Mouse (Mus musculus) splenic B cell, adult 2 months (primary cell): ENCODE measurements at regions not wholly inside any gene's neighbourhood (a gene's known extent, or its start where the extent isn't known, plus 50 kb on each side); places are given as distances from the start of the nearest gene placed in this dataset.

Source experiments
- DNase-seq: peaks from one replicate; pipeline ENCODE4 v3.0.0-alpha.2; 2011; ENCODE audit warnings: low read depth, low spot score
- H3K27me3 ChIP-seq: 2 replicates; pipeline ENCODE4 v1.6.1; 2012; ENCODE audit warnings: mild to moderate bottlenecking, low read length, moderate library complexity, mixed read lengths; ENCODE audit not compliant: control insufficient read depth, poor library complexity, insufficient read depth, severe bottlenecking
- H3K36me3 ChIP-seq: 2 replicates; pipeline ENCODE4 v1.6.1; 2012; ENCODE audit warnings: mild to moderate bottlenecking, low read length, moderate library complexity, mixed read lengths; ENCODE audit not compliant: control insufficient read depth, poor library complexity, insufficient read depth, severe bottlenecking

DNA sequence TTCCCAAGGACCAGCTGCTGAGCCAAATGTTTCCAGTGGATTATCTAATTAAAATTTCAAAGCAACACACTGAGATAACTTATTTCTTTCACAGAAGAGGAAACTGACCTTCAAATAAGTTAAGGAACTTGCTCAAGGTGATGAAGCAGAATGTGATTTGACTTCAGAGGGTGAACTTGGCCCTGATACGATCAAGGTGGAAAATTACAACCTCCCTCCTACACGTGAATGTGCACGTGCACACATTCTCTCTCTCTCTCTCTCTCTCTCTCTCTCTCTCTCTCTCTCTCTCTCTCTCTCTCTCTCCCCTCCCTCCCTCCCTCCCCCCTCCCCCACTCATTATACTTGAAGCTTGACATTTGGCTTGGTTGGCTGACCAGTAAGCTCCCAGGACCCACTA lies 131.8 kb upstream of the Cxcr4 start:
- DNase-seq = peak; percentile 40
- no peaks in the 10 kb centered on the region for H3K27me3 ChIP-seq
- no peaks in the 10 kb centered on the region for H3K36me3 ChIP-seq

DNA sequence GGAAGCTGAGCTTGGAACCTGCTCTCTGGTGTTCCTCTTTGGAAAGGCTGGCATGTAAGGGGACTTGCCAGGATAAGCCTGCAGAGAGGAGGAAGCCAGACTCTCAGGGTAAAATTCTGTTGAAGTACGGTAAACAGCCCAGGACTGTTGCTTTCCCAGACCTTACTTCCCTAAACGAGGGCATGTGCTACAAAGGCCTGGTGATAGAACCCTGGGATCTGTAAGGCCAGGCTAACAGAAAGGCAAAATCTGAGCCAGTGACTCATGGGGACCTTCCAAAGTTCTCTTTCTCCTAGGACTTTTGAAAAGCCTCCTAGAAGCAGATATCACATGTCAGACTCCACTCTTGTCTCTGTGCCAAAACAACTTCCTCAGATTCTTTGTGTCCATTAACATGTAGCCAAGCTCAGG lies 130.0 kb upstream of the Cxcr4 start:
- no peak for DNase-seq
- H3K36me3 ChIP-seq = no peaks in the 10 kb centered on the region
- H3K27me3 ChIP-seq = no peaks in the 10 kb centered on the region

DNA sequence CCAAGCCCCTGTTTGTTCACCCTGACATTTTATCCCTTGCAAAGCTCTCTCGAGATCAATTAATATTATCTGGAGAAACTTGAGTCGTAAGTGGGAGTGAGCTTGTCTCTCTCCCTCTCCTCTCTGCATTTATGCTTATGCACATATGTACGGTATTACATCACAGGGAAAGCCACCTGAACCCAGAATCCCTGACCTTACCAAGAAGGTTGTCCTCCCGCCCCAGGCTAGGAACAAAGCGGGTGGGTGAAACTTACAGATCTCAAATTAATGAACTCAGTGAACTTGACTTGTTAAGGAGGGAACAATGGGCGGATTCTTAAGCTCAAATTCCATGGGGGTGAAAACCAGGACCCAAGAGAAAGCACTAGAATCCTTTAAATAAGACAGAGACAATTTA lies 122.8 kb upstream of the Cxcr4 start:
- no peak for DNase-seq

DNA sequence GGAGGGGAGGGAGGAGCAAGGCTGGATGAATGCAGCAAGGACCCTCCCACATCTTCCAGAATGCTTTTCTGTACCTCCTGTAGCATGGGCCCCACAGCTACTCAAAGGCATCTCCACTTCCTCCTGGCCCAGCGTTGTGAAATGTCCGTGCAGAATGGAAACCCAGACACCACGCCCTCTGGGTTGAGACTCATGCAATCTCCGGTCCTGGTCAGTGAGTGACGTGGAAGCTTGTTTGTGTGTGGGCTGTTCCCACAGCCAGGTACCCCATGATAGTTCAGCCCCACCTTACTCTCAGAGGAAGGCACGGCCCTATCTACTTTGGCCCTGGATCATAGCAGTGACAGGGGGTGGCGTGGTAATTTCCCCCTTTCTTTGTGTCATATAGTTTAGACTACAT lies 120.8 kb upstream of the Cxcr4 start:
- no peaks in the 10 kb centered on the region for H3K27me3 ChIP-seq
- peak; percentile 73 for DNase-seq

More for the DNA sequence above, 122.8 kb upstream of the Cxcr4 start:
- Histone ChIP-seq H3K36me3 (no peaks in the 10 kb centered on the region), H3K27me3 (no peaks in the 10 kb centered on the region)

DNA sequence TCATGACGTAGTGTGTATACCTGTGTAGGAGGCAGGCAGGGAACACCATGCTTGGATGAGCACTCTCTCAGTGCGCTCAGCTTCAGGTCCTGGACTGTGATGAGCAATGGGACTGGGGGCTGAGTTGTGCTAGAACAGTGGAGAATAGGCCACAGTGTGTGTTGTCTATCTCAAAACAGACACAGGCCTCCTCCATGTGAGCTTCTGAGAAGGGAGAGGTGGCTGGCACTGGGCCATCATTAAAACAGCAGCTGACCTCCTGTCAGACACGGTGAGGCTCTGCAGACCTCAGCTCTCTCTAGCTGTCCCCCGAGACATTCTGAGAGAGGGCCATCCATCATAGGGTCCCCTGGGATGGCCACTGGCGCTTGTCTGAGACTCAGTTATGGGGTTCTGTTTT lies 119.0 kb upstream of the Cxcr4 start:
- Histone ChIP-seq H3K27me3 (no peaks in the 10 kb centered on the region), H3K36me3 (no peaks in the 10 kb centered on the region)
- peak; percentile 55 for DNase-seq

More for the DNA sequence above, 120.8 kb upstream of the Cxcr4 start:
- H3K36me3 ChIP-seq = no peaks in the 10 kb centered on the region

DNA sequence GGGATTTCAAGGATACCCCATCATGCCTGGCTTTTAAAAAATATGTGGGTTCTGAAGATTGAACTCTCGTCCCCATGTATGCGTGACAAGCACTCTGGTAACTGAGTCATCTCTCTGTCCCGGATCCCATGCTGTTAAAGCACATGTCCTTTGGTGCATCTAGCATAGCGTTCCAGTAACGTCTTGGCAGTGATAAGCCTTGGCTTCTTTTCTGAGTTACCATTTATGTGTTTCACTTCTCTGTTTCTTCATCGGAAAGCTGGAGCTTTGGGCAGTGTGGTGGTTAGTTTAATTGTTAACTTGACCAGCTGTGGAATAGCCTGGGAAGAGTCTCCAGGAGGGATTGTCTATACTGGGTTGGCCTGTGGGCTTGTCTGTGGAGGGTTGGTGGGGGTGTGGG lies 115.7 kb upstream of the Cxcr4 start:
- Histone ChIP-seq H3K27me3 (no peaks in the 10 kb centered on the region), H3K36me3 (no peaks in the 10 kb centered on the region)
- DNase-seq = peak; percentile 42

DNA sequence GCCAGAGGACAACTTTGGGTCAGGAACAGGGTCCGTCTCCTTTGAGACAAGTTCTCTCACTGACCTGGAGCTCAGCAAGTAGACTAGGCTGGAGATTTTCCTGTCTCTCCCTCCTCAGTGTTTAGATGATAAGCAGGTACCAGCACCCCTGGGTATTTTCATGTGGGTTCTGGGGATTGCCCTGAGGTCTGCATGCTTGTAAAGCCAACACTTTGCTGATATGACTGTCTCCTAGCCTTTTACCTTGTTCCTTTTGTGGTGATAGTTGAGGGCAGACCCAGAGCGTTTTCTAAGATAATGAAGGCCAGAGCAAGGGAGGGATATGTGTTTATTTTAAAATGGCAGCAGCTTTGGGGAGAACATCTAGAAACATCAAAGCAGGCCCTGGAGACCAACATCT lies 114.1 kb upstream of the Cxcr4 start:
- Histone ChIP-seq H3K27me3 (no peaks in the 10 kb centered on the region), H3K36me3 (no peaks in the 10 kb centered on the region)
- DNase-seq = peak; percentile 27

DNA sequence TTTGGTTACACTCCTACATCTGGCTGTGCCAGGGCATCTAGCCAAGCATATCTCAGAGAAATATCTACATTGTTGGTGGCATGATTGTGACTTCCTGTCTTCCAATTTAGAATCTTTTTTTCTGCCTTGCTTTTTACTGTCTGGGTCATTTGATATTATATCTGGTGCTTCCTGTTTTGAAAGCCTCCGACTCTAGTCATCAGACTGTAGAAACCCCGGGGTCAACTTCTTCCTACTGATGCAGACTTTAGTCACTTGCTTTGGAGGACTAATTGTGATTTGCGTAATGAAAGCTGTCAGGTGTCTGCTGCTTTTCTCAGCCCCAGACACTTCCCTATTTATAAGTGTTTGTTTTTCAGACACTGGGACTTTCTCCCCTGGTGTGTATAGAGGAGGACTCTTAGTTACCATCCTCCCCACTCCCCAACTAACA lies 113.0 kb upstream of the Cxcr4 start:
- H3K36me3 ChIP-seq = no peaks in the 10 kb centered on the region
- no peaks in the 10 kb centered on the region for H3K27me3 ChIP-seq
- DNase-seq = peak; percentile 94

DNA sequence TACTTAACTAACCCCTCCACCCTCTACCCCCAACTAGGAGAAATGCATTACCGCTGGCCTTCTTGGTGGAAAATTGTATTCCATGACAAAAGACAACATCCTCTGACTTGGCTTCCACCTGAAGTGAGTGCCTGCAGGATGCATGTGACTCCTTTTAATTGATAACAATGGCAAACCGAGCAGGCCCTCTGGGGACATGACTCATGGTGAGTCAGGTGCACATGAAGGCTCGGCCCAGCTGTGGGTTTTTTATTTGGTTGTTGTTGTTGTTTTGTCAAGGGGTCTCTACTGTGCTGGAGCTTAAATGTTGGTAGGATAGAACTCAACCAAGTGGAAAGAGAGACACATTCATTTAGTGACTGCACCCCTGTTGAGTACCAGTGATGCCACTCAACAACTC lies 109.2 kb upstream of the Cxcr4 start:
- peak; percentile 53 for DNase-seq
- H3K36me3 ChIP-seq = no peaks in the 10 kb centered on the region
- H3K27me3 ChIP-seq = no peaks in the 10 kb centered on the region

DNA sequence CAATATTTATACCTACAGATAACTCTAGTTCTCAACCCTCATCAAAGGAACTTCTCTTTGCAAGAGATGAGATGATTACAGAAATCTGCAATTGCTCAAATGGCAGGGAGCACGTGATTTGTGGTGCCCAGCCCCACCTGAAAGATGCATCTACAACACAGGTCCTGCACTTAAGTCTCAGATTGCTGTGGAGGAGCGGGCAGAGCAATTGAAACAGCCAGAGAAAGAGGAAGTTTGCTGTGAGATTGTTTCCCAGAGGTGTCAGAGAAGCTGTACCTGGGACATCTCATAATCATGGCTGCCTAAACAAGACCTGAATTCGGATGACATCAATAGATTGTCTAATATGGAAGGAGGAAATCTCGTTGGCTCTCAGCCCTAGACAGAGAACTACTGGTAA lies 105.9 kb upstream of the Cxcr4 start:
- no peaks in the 10 kb centered on the region for H3K27me3 ChIP-seq
- H3K36me3 ChIP-seq = no peaks in the 10 kb centered on the region
- DNase-seq = peak; percentile 63

DNA sequence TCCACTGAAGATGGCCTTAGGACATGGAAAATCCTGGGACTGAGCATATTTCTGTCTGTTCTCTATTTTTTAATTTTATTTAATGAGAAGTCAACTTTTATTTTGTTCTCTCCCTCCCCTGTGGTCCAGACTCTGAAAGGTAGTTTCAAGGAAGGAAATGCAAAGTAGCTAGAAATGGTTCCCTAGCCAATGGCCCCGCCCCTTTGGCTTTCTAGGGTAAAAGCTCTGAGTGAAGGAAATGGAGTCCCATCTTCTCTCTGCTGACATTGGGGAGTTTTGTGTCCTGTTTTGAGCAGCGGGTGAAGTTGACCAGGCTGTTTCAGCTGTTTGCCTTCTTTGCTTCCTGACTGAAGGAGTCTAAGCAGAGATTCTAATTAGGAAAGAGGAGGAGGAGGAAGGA lies 103.8 kb upstream of the Cxcr4 start:
- Histone ChIP-seq H3K36me3 (no peaks in the 10 kb centered on the region), H3K27me3 (no peaks in the 10 kb centered on the region)
- DNase-seq = peak; percentile 83

DNA sequence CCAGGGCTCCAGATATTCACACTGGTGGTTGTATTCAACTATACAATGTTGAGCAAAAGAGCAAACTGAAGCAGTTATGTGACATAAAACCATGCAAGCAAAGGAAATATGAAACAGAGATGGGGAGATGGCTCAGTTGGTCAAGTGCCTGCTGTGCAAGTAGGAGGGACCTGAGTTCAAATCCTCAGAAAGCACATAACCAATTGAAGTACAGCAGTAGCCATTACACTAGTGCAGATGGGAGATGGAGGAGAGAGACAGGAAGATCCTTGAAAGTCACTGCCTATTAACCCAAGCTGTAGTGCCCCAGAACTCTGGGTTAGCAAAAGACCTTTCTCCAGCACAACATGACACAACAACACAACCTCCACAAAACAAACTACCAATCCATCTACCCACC lies 100.7 kb upstream of the Cxcr4 start:
- no peaks in the 10 kb centered on the region; the same call in 1 of the 2 replicates for H3K36me3 ChIP-seq
- H3K27me3 ChIP-seq = no peaks in the 10 kb centered on the region
- no peak for DNase-seq

DNA sequence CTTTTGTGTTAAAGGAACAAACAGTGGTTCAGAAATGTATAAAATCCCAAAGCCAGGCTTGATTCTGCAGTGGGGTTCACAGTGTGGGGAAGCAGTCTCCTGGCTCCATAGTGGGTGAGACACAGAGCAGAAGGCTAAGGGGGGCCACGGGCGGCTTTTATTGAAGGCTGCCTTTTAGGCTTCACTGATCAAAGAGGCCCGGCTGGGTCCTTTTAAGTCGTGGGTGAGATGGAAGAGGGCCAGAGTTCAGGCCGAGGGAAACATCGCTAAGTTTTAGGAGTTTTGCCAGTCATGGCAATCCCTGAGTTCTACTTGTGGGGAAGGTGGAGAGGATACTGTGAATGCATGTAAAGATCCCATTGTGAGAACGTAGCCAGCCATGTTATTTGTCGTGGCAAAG lies 100.2 kb upstream of the Cxcr4 start:
- Histone ChIP-seq H3K27me3 (no peaks in the 10 kb centered on the region), H3K36me3 (no peaks in the 10 kb centered on the region; the same call in 1 of the 2 replicates)
- no peak for DNase-seq

DNA sequence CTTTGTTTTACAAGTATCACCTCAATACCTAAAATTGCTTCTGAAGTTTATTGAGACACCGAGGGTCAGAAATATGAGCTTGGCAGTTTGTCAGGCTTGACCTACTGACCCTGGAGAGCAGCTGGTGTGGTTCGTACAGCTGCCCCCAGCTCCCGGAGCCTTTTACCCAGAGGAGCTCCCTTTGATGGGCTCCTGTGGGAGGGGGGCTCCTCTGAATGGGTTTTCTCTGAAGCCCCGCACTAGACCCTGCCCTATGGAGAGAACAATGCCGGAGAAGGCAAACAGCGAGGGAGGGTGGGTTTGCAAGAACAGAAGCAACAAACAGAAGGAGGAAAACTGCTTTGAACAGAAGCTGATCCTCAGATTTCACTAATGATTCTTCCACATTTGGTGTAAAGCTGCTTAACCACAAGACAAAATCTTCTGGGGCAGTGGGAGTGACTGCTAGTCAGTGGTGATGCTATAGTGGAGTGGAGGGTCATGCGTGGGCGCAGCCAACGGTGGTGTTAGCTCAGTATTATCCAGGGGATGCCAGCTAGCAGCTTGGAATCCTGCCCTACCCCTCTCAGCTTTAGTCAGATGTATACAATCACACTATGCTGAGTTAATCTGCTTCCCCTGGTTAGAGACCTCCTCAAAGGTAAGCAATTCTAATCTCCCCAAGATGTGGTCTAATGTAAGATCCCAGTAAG lies 95.3 kb upstream of the Cxcr4 start:
- Histone ChIP-seq H3K36me3 (no peaks in the 10 kb centered on the region; the same call in 1 of the 2 replicates), H3K27me3 (no peaks in the 10 kb centered on the region)
- DNase-seq = no peak

DNA sequence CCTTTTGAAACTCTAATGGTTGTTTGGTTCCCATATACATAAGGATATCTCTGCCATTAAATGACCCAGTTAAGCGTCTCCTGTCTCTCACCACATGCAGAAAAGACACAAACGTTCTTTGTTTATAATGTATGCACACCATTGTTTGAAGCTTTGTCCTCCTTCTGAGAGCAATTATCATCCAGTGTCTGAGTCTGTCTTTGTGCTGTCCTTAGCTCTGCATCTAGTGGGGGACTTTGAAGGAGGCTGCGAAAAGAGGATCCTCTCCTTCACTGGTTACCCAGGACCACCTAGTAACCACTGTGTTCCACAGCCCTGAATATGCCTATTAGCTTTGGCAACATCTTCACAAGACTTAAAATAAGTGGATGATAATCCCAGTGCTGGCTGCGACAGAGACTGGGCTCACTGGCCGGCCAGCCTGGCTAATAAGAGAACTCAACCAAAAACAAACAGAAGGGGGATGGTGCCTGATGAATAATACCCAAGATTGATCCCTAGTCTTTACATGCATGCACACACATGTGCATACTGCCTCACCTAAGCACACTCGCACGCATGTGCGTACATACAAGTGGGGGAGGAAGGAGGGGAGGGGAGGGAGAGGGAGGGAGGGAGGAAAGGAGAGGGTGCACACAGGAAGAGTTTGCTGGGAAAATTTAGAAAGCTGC lies 93.5 kb upstream of the Cxcr4 start:
- Histone ChIP-seq H3K36me3 (no peaks in the 10 kb centered on the region; the same call in 1 of the 2 replicates), H3K27me3 (no peaks in the 10 kb centered on the region)
- no peak for DNase-seq
